Mouse (Mus musculus) cerebellum, adult 2 months (tissue): ENCODE data around the gene Alx3.

Experiments
- CTCF ChIP-seq: fragments of 200-500 bp; IDR thresholded peaks from 2 replicates; pipeline ENCODE4 v1.5.1; 2011; ENCODE audit warnings: low read depth, mild to moderate bottlenecking, control low read depth, low read length, moderate library complexity, borderline replicate concordance; ENCODE audit not compliant: insufficient read depth
- POLR2A ChIP-seq: fragments of 200-500 bp; IDR thresholded peaks from 2 replicates; pipeline ENCODE4 v1.6.1; 2011; ENCODE audit warnings: low read length, control low read depth, borderline replicate concordance; ENCODE audit not compliant: insufficient read depth

GRCm38 (mm10) chr3:107629411-107629810, 34.6 kb downstream of the Alx3 start:
- TF ChIP-seq CTCF, result no peak
- TF ChIP-seq POLR2A, result no peak
